Mouse (Mus musculus) intestine, embryonic 14.5 days (tissue): ENCODE data around the gene Ucp2. TPM values are rescaled to one million over a fixed set of nuclear protein-coding genes. Genes with fewer than 3 reads are reported as not detected.
"Not testable (repeated sequence)": the region's sequence is repeated elsewhere in the genome, so short reads cannot be mapped to it uniquely, and the experiment has no call there.

Experiments used
- ATAC-seq: fragments of 200-750 bp; cut with Nextera tagmentation; replicated peaks from 2 replicates; pipeline ENCODE4 v1.8.0; 2017; ENCODE audit warnings: low read depth, moderate number of reproducible peaks, moderate TSS enrichment, moderate library complexity; ENCODE audit not compliant: low FRiP score, low TSS enrichment
- DNase-seq: peaks from one replicate; pipeline ENCODE4 v3.0.0-alpha.2; 2018; ENCODE audit warnings: low spot score
- H3K27ac ChIP-seq: fragments of 300-500 bp; sonication (generic); 2 replicates; pipeline ENCODE4 v1.5.1; 2014; ENCODE audit warnings: low read depth, mild to moderate bottlenecking, control low read depth
- H3K27me3 ChIP-seq: fragments of 300-500 bp; sonication (generic); replicated peaks from 2 replicates; pipeline ENCODE4 v1.6.1; 2014; ENCODE audit warnings: low read length, control low read depth; ENCODE audit not compliant: control insufficient read depth, insufficient read depth
- H3K36me3 ChIP-seq: fragments of 300-500 bp; sonication (generic); 2 replicates; pipeline ENCODE4 v1.6.1; 2014; ENCODE audit warnings: low read length, control low read depth; ENCODE audit not compliant: control insufficient read depth, insufficient read depth
- H3K4me1 ChIP-seq: fragments of 300-500 bp; sonication (generic); replicated peaks from 2 replicates; pipeline ENCODE4 v1.6.1; 2014; ENCODE audit warnings: low read length, control low read depth, mixed read lengths; ENCODE audit not compliant: control insufficient read depth, insufficient read depth
- H3K4me2 ChIP-seq: fragments of 300-500 bp; sonication (generic); 2 replicates; pipeline ENCODE4 v1.6.1; 2014; ENCODE audit warnings: low read length
- H3K4me3 ChIP-seq: fragments of 300-500 bp; sonication (generic); 2 replicates; pipeline ENCODE4 v1.5.1; 2014; ENCODE audit warnings: low read depth, low read length, control low read depth, mixed read lengths
- H3K9ac ChIP-seq: fragments of 300-500 bp; sonication (generic); 2 replicates; pipeline ENCODE4 v1.6.1; 2014; ENCODE audit warnings: mild to moderate bottlenecking, low read length
- H3K9me3 ChIP-seq: fragments of 300-500 bp; sonication (generic); 2 replicates; pipeline ENCODE4 v1.6.1; 2016; ENCODE audit warnings: low read length, control low read depth; ENCODE audit not compliant: control insufficient read depth
- WGBS: fragments of 180-500 bp; shearing (Covaris S2); extraction: QIAGEN DNeasy Blood & Tissue Kit; methylation state at CpG from one replicate; pipeline ENCODE4 v1.1.7; 2014; 5-methylcytosine and 5-hydroxymethylcytosine counted together
- polyA plus RNA-seq: library from polyadenylated mRNA; unstranded; fragments of >200 nt; fragmentation: Nextera tagmentation; extraction: Ambion mirVana; gene quantifications from 2 replicates; pipeline ENCODE4 v1.2.1, GENCODE M21; 2014

The Ucp2 gene
- polyA plus RNA-seq, 1 experiment from 2014 or later, result 179 TPM

DNA sequence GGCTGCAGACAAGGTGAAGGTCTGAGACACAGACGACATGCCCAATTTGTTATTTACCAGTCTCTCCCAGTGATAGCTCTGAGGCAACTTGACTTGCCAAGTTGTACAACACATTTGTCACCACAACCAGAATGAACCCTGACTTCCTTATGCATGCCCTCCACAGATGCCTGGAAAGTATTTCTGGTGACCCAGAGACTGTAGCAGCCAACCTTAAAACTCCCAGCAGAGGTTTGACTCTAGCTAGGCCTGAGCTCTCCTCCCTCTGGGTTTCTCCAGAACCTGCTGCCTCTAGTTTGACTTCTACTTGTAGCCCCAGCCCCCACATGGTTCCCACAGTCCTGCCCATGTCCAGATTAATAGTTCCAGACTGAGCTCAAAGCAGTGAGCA, 21.7 kb upstream of the Ucp2 start:
- Histone ChIP-seq H3K4me1 (no peaks in the 10 kb centered on the region), H3K9ac (no peak overlapping the region), H3K9me3 (no peaks in the 10 kb centered on the region), H3K27me3 (no peaks in the 10 kb centered on the region), H3K4me3 (no peak overlapping the region), H3K36me3 (peaks cover 25% of the 10 kb centered on the region), H3K27ac (no peak overlapping the region), H3K4me2 (no peak overlapping the region)
- 74% methylated on average over 1 of the region's 1 CpGs for WGBS
- no peak for ATAC-seq
- DNase-seq, result no peak

- Histone ChIP-seq H3K9me3 (no peaks in the 10 kb centered on the region), H3K4me1 (no peaks in the 10 kb centered on the region), H3K9ac (no peak within 1 kb of the TSS), H3K27me3 (no peaks in the 10 kb centered on the region), H3K4me3 (no peak within 1 kb of the TSS), H3K27ac (no peak within 1 kb of the TSS), H3K4me2 (no peak within 1 kb of the TSS), H3K36me3 (peaks cover 20% of the 10 kb centered on the region)
- ATAC-seq, result no peak
- DNase-seq, result no peak
- 77% methylated on average over 6 of the region's 6 CpGs for WGBS
Observed at GRCm38 (mm10) chr7:100472777-100473176, 20.4 kb upstream of the Ucp2 start, which contains the start of gene Ucp3. Ucp3 (plus strand) TSS chr7:100472990.

- WGBS, result 76% methylated on average over 9 of the region's 9 CpGs
- no peak for ATAC-seq
- no peaks in the 10 kb centered on the region for H3K27me3 ChIP-seq
- H3K9me3 ChIP-seq, result no peaks in the 10 kb centered on the region
- H3K4me1 ChIP-seq, result no peaks in the 10 kb centered on the region
- H3K36me3 ChIP-seq, result peaks cover 17% of the 10 kb centered on the region
- no peak overlapping the region for H3K4me3 ChIP-seq
- no peak overlapping the region for H3K4me2 ChIP-seq
- no peak for DNase-seq
- no peak overlapping the region for H3K9ac ChIP-seq
- H3K27ac ChIP-seq, result no peak overlapping the region
Observed at GRCm38 (mm10) chr7:100473846-100474454, 19.2 kb upstream of the Ucp2 start.

DNA sequence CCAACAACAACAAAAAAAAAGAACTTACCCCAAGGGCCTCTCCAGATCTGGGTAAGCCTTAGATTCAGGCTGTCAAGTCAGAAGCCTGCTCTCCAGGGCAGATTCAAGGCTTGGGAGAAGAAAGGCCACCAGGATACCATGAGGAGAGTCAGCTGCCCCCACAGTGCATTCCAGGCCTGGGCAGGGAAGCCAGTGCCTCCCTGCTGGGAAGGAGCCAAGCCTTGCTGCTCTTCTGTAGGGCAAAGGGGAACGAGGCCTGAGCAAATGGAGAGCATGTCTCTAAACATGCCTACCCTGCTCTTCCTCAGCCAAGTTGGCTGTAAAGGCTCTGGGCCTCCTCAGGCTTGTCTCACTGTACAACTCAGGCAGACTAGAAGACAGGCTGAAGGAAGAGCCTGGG, 18.5 kb upstream of the Ucp2 start:
- no peaks in the 10 kb centered on the region for H3K9me3 ChIP-seq
- ATAC-seq (no peak), DNase-seq (no peak)
- H3K9ac ChIP-seq, result no peak overlapping the region
- 53% methylated on average over 1 of the region's 1 CpGs for WGBS
- H3K36me3 ChIP-seq, result peaks cover 10% of the 10 kb centered on the region
- no peaks in the 10 kb centered on the region for H3K27me3 ChIP-seq
- no peak overlapping the region for H3K4me3 ChIP-seq
- H3K4me1 ChIP-seq, result no peaks in the 10 kb centered on the region
- no peak overlapping the region for H3K27ac ChIP-seq
- no peak overlapping the region for H3K4me2 ChIP-seq

DNA sequence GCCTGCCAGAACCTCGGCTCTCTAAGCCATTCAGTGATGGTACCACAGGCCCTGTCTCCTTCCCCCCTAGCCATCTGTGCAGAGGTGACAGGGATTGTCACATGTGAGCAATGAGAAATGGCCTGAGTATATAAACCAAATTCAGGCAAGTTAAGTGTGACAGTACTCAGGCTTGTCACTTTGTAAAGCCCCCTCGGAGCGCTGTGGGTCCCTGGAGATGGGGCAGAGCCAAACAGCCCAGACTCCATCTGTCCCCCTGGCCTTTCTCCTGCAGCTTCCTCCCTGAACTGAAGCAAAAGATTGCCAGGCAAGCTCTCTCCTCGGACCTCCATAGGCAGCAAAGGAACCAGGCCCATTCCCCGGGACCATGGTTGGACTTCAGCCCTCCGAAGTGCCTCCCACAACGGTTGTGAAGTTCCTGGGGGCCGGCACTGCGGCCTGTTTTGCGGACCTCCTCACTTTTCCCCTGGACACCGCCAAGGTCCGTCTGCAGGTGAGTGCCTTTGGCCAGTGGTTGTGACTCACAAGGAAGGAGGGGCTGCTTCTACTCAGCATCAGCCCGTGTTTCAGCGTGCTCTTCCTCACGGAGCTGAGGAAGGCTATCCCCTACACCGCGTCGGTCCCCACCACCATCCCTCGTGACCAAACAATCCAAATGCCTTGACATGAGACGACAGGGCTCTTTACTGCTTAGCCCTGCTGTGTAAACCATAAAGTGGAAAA, 13.9 kb upstream of the Ucp2 start:
- WGBS, result 73% methylated on average over 20 of the region's 20 CpGs
- DNase-seq, result no peak
- no peak for ATAC-seq

GRCm38 (mm10) chr7:100479823-100480164, 13.3 kb upstream of the Ucp2 start:
- Histone ChIP-seq H3K4me3 (no peak overlapping the region), H3K36me3 (no peaks in the 10 kb centered on the region), H3K9ac (no peak overlapping the region), H3K27me3 (no peaks in the 10 kb centered on the region), H3K4me1 (no peaks in the 10 kb centered on the region), H3K9me3 (no peaks in the 10 kb centered on the region), H3K27ac (no peak overlapping the region), H3K4me2 (no peak overlapping the region)
- no peak for DNase-seq
- WGBS, result 60% methylated on average over 15 of the region's 15 CpGs
- no peak for ATAC-seq

More for the DNA sequence above, 13.9 kb upstream of the Ucp2 start:
- Histone ChIP-seq H3K9me3 (no peaks in the 10 kb centered on the region), H3K4me2 (no peak overlapping the region), H3K9ac (no peak overlapping the region), H3K27ac (no peak overlapping the region), H3K4me1 (no peaks in the 10 kb centered on the region), H3K27me3 (no peaks in the 10 kb centered on the region), H3K4me3 (no peak overlapping the region), H3K36me3 (no peaks in the 10 kb centered on the region)

GRCm38 (mm10) chr7:100480175-100480574, 13.0 kb upstream of the Ucp2 start:
- H3K36me3 ChIP-seq, result no peaks in the 10 kb centered on the region
- no peak overlapping the region for H3K27ac ChIP-seq
- H3K9me3 ChIP-seq, result no peaks in the 10 kb centered on the region
- DNase-seq, result no peak
- H3K27me3 ChIP-seq, result no peaks in the 10 kb centered on the region
- no peak overlapping the region for H3K9ac ChIP-seq
- WGBS, result 83% methylated on average over 17 of the region's 17 CpGs
- no peak overlapping the region for H3K4me3 ChIP-seq
- no peak overlapping the region for H3K4me2 ChIP-seq
- no peaks in the 10 kb centered on the region for H3K4me1 ChIP-seq
- ATAC-seq, result no peak

DNA sequence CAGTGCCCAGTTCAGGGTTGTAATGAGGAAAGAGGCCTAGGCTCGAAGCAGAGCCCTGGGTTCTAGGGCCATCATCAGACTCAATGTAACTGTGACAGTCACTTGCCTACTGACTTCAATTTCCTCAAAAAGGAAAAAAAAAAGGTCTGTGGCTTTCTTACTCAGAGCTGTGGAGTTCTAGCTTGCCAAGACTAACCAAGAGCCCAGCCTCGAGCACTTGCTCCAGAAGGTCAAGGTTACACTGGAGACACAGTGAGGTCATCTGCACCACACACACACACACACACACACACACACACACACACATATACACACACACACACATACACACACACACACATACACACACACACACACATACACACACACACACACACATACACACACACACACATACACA, 11.1 kb upstream of the Ucp2 start:
- not testable (repeated sequence) for H3K9ac ChIP-seq, H3K4me1 ChIP-seq, H3K27me3 ChIP-seq, H3K36me3 ChIP-seq, H3K4me3 ChIP-seq, ATAC-seq, H3K27ac ChIP-seq, DNase-seq, H3K9me3 ChIP-seq, H3K4me2 ChIP-seq
- 80% methylated on average over 2 of the region's 2 CpGs for WGBS

DNA sequence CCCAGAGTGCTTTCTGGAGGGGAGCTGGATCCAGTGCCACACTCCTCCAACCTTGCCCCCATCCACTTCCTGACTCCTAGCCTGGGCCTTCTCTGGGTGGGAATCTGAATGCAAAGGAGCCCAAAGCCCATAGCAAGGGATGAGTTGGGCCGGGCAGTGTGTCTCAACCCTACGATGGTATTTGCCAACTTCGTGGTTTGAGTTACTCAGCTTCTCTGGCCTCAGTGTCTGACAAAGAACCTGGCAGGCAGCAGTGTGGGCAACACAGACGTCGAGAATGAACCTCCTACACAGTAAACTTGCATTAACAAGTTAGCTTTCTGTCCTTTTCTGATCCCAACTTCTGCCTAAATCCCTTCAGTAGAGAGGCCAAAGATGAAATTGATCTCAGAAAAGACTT, 8.6 kb upstream of the Ucp2 start:
- no peak overlapping the region for H3K9ac ChIP-seq
- H3K4me3 ChIP-seq, result no peak overlapping the region
- no peak overlapping the region for H3K4me2 ChIP-seq
- 0 out of 2 replicates have a peak, but pooled peaks cover 10% of the 10 kb centered on the region for H3K4me1 ChIP-seq
- H3K36me3 ChIP-seq, result no peaks in the 10 kb centered on the region
- no peaks in the 10 kb centered on the region for H3K9me3 ChIP-seq
- DNase-seq (no peak), ATAC-seq (no peak)
- no peaks in the 10 kb centered on the region for H3K27me3 ChIP-seq
- H3K27ac ChIP-seq, result no peak overlapping the region
- 82% methylated on average over 5 of the region's 5 CpGs for WGBS
